Mouse (Mus musculus) colon, adult 2 months (tissue): ENCODE results near the gene Tmem40. TPM values are rescaled to one million over a fixed set of nuclear protein-coding genes. Genes with fewer than 3 reads are reported as not detected.

Experiments used
- polyA plus RNA-seq: library from polyadenylated mRNA; depleted of rRNA; stranded (reverse); fragments of >200 nt; gene quantifications from 2 replicates; pipeline ENCODE4 v1.2.3, GENCODE M21; 2012; rRNA removed

Gene Tmem40
- polyA plus RNA-seq: 2.4 and 3.5 TPM in 2 replicates

DNA sequence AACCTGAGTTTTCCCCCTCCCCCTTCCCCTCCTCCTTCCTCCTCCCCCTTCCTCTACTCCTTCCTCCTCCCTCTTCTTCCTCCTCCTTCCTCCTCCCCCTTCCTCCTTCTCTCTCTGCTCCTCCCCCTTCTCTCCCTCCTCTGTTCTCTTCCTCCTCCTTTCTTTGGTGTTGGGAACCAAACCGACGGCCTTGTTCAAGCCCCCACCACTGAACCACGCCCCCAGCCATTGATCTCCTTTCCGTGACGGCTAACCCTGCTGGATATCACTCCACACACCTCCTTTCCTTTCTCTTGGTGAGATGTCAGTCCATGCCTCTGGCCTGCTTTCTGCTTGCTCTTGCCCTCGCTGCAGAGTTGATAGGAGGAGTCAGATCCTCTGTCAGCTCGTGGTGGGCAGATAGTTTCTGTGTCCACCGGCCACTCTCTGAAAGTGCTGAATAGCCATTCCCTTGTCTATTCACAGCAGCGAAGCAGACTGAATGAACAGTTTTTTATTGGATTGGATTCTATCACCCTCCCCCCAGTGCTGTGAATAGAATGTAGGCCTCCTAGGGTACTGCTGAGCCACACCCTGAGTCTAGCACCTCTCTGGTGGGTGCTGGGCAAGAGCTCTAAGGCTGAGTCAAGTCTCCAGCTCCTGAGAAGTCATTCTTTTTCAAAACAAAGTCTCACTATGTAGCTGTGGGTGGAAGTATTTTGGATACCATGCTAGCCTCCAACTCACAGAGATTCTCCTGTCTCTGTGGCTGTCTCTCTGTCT lies at the start of gene Tmem40:
Gene Tmem40 (minus strand): TSS at position 416 of the 762 bp plus-strand sequence.

DNA sequence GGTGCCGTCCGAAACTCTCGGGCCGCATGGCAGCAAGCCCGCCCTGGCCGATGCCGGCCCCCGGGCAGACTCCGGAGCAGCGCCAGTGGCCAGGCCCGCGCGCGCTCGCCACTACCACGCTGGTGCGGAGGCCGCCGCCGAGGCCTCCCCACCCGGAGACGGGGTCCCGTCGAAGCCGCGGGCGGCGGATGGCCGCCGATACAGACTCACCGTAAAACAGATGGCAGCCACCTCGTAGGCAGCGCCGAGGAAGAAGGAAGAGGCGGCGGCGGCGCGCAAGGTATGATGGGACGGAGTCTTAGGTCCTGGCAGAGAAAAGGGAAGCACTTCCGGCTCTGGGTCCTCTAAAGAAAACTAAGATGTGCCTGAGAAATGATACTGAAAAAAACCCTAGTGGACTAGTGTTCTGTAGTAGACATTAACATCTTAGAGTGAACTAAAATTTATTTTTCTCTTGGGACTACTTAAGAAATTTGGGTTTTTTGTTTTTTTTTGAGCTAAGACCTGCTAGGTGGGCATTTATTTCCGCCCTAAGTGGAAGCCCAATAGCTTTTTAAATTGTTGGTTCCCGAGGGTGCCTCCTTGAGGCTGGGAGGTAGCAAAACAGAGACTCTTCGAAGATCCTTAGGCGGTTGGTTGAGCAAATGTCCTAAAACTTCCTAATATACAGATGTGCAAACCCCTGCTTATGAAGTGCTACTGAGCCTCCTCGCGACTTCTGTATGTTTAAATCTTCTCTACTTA lies 46.5 kb upstream of the Tmem40 start, which contains the start of gene Rpl32:
Gene Rpl32 (minus strand): TSS at position 260 of the 744 bp plus-strand sequence.

DNA sequence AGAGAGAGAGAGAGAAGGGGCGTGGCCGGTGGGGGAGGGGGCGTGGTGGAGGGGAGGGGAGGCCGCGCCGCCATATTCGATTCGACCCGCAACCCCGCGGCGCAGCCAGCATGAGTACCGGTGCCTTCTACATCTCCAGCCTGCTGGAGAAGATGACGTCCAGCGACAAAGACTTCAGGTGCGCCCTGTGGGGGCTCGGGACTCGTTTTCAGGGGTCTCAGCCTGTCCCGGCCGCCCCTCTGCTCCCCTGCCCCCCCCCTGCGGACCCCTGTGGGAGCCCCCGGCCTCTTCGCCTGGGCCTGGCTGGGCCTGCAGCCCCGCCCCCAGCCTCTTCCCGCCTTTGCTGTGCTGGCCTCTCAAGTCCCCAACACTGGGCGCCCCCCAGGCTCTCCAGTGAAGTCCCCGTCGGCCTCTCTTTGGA lies 12.3 kb upstream of the Tmem40 start, which contains the start of gene Cand2:
Gene Cand2 (plus strand): TSS at position 38 of the 421 bp plus-strand sequence.

Other genes with a start within 250 kb of the Tmem40 start
- 1.9 and 3.3 TPM in 2 replicates for gene Tsen2, start 217.7 kb downstream of the Tmem40 start, polyA plus RNA-seq
- 43.1 and 53.8 TPM in 2 replicates for gene Mkrn2os, start 169.8 kb downstream of the Tmem40 start, polyA plus RNA-seq
- gene Mkrn2, start 160.5 kb downstream of the Tmem40 start, polyA plus RNA-seq: 65.0 and 79.8 TPM in 2 replicates
- 105 and 120 TPM in 2 replicates for gene Raf1, start 85.8 kb downstream of the Tmem40 start, polyA plus RNA-seq
- 4.6 and 5.1 TPM in 2 replicates for gene Cand2, start 12.1 kb upstream of the Tmem40 start, polyA plus RNA-seq
- 356 and 482 TPM in 2 replicates for gene Rpl32, start 46.3 kb upstream of the Tmem40 start, polyA plus RNA-seq
- gene Efcab12, start 76.0 kb upstream of the Tmem40 start, polyA plus RNA-seq: 0.08 and 0.17 TPM in 2 replicates
- 0.67 and 0.90 TPM in 2 replicates for gene Mbd4, start 91.0 kb upstream of the Tmem40 start, polyA plus RNA-seq
- gene Ift122, start 91.1 kb upstream of the Tmem40 start, polyA plus RNA-seq: 7.7 and 8.3 TPM in 2 replicates
- gene Rho, start 169.3 kb upstream of the Tmem40 start, polyA plus RNA-seq: 0.12 and 0.29 TPM in 2 replicates
- gene H1foo, start 182.5 kb upstream of the Tmem40 start, polyA plus RNA-seq: not detected in 2 replicates
- gene Plxnd1, start 232.6 kb upstream of the Tmem40 start, polyA plus RNA-seq: 41.8 and 42.0 TPM in 2 replicates